Mouse (Mus musculus) bone marrow macrophage, adult 2 months (primary cell): ENCODE measurements at regions not wholly inside any gene's neighbourhood (a gene's known extent, or its start where the extent isn't known, plus 50 kb on each side); places are given as distances from the start of the nearest gene placed in this dataset.

Experiments used
- CTCF ChIP-seq: IDR thresholded peaks from 2 replicates; pipeline ENCODE4 v1.5.1; 2012; ENCODE audit warnings: low read depth, mild to moderate bottlenecking, low read length, moderate library complexity
- POLR2A ChIP-seq: IDR thresholded peaks from 2 replicates; pipeline ENCODE4 v1.6.1; 2012; ENCODE audit warnings: mild to moderate bottlenecking, low read depth, low read length, borderline replicate concordance

GRCm38 (mm10) chr8:35228449-35228848, 537.1 kb upstream of the Gm19410 start:
- TF ChIP-seq POLR2A (no peak), CTCF (peak; percentile 24; the same call in 1 of the 2 replicates)
